Mouse (Mus musculus) ovary, postnatal 36 days (tissue): Measurements from ENCODE around the gene Tcp11l1.

ENCODE experiments used
- DNase-seq: peaks from one replicate; pipeline ENCODE4 v3.0.0; 2022; ENCODE audit warnings: low spot score, mixed read lengths

The Tcp11l1 gene

DNA sequence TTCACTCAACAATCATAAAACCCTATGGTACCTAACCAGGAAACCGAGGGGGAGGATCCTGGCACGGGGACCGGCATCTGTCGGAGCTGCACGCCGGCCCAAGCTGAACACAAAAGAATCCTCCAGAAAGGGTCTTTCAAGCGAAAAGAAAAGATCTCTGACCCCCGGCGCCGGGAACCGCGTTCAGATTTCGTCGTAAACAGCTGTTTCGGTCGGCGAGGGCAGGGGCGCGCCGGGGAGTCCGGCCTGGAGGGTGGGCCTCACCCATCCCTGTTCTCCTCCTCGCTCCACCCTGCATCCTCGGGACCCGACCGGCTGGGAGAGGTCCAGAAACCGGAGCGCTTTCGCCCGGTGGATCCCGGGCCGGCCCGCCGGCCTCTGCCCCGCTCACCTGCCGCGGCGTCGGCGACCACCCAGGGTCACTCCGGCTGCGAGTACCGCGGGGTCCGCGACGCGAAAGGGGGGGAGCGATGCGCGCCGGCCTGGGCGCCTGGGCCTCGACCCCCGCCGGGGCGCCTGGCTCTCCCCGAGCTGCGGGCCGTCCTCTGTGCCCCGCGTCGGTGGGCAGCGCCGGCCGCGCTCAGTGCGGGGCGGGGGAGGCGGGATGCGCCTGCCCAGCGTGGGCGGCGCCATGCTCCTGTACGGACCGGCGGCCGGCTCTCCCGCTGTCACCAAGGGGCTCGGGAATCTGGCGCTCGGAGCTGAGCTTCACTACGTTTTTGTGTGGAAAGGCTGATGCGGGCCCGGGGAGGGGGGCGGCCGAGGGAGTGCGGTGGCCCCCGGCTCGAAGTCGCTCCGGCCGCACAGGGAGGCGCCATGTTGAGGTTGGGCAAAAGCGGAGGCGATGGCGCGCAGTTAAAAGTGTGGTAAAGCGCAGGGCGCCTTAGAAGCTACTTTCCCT is at the start of gene Tcp11l1:
TSS of gene Tcp11l1 (minus strand) at position 585 of the 901 bp plus-strand sequence.
- DNase-seq, result peak; percentile 72

DNA sequence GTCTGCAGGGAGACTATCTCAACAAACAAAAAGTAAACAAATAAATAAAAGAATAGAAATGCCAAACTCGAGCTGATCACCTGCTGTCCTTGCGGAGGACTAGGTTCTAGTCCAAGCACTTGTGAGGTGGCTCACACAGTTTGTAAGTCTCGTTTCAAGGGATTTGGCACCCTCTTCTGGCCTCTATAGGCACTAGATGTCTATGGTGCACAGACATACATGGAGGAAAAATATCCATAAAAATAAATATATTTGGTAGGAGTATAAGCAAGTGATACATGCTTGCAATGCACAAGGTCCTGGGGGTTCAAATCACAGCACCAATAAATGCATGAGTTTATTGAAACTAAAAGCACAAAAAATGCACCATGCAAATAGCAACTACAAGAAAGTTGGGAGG is 38.6 kb upstream of the Tcp11l1 start:
- DNase-seq, result no peak

DNA sequence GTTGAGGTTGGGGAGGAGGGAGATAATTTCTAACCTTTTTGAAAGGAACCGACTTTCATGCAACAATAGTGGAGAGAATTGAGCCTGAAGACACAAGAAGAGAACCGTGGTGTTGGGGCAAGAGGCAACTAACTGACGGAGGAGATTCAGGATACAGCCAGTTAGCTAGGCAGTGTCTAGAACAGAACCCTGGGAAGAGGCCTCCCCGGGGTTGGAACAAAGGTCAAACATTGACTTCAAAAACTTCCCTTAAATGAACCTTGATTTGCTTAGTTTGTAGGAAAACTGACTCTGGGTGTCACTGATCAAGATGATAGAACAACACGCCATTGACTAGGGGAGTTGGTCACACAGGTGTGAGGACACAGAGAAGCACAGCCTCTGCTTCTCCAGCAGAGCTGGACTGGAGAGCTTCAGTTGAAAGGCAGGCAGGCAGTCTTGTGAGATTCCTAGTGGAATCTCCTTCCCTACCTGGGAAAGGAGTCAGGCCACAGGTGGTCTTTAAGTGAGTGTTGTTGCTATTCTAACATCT is 36.7 kb upstream of the Tcp11l1 start:
- DNase-seq, result no peak

DNA sequence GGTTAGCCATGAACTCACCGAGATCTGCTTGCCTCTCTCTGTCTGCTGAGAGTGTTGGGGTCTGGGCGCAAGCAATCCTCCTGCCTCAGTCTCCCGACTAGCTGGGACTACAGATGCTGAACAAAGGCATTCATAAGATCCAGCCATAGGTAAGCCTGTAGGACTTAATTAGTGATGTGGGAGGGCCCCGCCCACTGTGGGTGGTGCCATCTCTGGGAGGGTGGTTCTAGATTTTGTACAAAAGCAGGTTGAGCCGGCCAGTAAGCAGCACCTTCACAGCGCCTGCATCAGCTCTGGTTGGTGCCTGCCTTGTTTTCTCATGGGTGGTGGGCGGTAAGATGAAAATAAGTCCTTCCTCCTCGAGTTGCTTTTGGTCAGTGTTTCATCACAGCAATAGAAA is 34.3 kb upstream of the Tcp11l1 start:
- no peak for DNase-seq

DNA sequence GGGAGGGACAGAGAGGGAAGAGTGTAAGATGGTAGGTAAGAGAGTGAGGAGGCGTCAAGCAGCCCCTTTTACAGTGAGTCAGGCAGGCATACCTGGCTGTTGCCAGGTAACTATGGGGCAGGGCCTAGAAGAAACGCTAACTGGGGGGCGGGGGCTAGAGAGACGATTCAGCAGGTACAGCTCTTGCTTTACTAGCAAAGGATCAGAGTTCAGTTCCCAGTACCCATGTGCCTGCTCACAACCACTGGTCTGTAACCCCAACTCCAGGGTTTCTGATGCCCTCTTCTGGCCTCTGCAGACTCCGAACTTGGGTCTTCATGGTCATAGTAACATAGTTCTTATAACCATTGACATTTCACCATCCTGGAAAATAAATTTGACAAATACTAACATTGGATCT is 32.0 kb upstream of the Tcp11l1 start:
- no peak for DNase-seq

DNA sequence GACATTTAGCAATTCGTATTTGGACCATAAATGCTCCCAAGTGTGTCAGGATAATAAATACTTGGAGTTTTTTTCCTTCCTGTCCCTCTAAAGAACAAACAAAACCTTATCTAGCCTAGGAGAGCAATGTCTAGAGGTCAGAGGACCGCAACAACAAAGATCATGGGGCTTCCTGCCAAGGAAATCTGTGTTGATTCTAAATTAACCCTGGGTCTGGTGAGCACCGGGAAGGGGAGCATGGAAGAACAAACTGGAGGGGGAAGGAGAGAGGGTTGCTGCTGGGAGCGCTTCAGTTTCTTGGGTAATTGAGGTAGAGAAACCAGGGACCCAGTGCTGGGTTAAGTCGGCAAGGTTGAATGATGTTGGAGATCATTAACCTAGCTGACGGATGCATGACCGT is 31.2 kb upstream of the Tcp11l1 start:
- no peak for DNase-seq

DNA sequence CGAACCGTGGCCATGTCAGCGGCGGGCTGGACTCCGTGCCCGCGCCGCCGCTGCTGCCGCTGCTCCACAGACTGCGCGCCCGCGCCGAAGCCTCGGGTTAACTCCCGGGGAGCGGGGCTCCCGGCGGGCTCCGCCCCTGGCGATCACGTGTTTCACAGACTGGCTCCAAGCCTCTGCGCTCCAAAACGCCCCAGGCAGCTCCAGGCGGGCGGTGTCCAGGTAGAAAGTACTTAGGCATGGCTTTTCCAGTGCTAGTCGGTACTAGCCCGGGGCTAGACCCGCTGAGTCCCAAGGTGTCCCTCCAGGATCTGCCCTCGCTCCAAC is 30.7 kb upstream of the Tcp11l1 start, which contains the start of gene Depdc7:
TSS of gene Depdc7 (minus strand) at position 138 of the 324 bp plus-strand sequence.
- peak; percentile 92 for DNase-seq

DNA sequence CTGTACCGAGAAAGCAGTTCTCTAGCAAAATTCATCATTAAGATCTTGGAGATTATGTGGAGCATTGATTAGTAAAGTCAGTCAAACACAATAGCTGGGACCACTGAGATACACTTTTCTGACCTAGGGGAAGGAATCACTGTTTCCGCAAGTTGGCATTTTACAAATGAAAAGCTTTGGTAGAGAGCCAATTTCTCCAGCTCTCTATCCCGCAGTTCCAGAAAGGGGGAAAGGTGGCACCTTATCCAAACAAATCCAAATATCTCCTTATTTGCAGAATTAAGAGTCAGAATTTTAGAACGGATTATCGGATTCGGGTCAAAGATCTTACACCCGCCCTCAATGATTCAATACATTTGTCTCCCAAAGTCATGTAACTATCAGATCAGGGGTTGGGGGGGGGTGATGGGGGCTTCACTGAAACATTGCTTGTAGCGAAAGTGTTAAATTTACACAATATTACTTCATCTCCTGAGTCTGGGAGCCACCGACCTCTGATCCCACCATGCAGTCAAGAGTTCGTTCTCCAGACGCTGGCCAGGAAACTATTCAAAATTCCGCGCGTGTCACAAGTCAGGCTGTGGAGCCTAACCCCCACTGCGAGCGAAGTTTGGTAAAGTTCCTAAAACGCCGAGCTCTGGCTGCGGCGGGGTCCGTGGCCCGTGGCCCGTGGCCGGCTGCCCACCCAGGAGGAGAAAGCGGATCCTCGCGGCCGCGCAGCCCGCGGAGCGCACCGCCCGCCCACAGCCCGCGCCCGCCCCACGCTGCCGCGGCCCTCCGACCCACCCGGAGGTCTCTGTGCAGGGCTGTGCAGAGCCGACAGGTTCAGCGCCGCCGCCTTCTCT is 30.1 kb upstream of the Tcp11l1 start:
- DNase-seq, result no peak

DNA sequence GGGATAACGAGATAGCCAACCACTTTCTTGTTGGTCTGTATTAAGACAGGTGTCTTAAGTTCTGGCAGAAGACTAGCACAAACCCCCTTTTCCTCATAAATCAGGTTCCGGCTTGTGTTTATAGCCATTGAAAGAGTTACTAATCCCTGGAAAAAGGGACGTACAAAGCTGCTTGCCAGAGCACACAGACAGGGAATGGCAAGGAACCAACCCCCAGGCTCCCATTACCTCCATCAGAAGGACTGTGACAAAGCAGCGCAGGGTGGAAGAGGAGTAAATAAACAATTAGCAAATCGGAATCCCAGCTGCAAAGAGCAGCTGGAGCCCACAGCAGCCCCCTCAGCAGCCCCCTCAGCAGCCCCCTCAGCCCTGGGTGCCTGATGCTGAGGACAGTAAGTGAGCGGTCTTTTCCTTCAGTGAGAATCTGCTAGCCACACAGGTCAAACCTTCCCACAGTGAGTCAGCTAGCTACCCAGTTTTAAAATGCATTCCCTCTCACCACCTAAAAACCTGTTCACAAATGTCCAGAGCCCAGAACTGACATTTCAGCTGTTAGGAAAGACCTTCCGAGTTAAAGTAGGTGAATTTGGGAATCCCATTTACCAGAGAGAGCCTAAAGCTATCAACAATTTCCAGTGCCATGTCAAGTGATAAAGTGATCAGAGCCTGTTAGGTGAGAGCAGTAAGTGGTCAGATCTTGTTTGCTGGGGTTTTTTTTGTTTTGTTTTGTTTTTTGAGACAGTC is 29.2 kb upstream of the Tcp11l1 start:
- no peak for DNase-seq

DNA sequence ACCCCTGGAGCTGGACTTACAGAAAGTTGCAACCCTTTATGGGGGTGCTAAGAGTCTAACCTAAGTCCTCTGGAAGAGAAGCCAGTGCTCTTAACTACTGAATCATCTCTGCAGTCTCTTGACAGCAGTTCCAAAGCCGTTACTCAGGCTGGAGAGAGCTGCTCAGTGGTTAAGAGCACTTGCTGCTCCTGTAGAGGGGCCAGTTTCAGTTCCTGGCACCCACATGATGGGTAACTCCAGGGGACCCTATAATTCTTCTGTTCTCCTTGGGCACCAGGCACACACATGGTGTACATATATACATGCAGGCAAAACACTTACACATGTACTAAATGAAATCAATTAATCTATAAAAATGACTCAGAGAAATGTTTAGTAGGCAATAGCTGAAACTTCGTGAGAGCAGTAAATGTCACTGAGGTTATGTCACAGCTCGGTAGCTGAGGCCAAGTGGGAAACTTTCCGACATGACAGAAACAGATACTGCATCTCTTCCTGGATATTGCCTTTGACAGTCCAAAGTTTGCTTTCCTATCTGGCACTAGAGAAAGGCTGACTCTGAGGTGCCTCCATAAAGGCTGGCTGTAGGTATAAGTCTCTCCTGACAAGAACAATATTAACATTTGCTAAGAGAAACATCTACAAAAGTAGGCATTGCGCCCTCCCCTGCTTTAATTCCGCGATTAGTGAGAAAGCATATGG is 28.4 kb upstream of the Tcp11l1 start:
- DNase-seq, result no peak

DNA sequence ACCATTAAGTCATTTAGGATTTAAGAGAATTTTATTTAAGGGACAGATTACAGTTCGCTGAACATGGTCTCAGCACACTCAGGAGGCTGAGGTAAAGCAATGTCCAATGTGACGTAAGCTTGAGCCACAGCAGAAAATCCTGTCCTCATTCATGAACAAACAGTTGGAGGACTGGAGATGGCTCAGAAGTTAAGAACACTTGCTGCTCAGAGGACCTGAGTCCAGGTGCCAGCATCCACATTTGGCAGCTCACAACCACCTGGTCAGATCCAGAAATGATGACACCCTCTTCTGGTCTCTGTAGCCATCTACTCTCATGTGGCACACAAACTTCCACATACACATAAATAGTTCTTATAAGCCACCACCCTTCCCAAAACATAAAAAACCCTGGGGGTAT is 27.7 kb upstream of the Tcp11l1 start:
- no peak for DNase-seq

DNA sequence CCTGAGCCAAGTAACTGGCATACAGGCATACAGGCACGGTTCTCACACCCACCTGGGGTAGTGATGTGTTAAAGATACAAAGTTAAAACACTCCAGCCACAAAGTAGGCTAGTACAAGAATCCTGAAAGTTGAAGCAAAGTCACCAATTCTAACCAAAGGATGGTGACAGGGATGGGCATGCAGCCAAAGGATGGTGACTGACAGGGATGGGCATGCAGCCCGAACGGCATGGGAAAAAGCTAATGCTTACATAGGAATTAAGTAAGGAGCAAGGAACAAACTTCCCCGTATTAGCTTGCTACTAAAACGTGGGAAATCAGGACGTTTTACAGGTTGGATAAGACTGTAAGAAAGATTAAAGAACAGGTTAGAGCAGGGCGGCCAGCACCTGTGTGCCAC is 24.3 kb upstream of the Tcp11l1 start:
- no peak for DNase-seq

DNA sequence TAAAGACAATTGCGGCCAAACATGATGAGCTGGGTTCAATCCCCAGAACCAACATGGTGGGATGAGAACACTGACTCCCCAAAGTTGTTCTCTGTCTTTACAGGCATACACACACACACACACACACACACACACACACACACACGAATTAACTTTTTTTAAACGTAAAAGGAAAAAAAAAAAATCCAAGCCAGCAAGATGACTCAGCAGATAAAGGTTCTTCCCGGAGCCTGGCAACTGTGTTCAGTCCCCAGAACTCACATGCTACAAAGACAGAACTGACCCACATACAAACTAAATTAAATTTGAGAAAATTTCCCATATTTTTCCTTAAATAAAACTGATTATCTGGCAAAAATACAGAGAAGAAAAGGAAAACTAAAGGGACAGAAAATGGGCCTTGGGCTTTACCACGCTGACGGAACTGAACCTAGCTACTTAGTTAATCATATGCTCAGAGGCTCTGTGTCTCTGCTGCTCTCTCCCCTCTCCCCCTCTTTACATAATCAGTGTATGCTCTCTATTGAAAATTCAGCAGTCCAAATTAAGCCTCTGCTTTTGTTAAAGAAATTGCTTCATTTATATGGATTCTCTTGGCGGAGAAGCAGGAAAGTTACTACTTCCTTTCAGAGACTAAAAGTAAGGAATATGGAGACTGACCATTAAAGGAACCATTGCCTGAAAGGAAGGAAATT is 20.7 kb upstream of the Tcp11l1 start:
- no peak for DNase-seq

DNA sequence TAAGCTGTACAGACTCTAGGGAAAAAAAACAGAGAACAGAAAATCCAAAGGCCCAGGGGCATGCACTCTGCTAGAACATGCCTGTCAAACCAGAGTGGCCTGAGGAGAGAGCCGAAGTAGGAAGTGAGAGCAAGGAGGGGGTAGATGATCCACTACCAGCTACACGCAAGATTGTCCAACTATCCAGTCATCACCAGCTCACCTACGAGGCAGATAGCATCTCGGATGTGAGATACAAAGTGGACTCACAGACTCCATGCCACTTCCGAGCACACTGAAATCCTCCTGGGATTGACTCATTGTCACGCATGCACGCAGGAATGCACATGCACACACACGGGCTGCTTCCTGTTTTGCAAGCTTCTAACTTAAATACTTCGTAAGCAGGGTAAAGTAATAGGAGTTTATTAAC is 20.1 kb upstream of the Tcp11l1 start:
- DNase-seq, result no peak

DNA sequence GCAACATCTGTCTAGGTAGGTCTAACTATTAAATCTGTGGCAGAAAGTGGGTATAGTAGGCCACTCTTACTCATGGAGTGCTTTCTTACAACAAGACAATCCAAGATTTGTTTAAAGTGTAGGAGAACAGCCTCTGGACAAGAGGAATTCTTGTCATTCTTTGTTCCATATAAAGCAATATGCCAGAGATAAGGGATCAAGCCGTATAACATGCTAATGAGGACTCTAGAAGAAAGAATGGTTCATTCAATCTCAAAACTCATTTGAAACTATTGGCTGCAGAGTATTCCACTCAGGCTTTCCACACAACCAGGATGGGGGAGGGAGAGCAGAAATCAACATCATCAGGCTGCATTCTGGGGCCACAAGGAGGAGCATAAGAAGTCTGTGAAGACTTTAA is 15.4 kb upstream of the Tcp11l1 start:
- no peak for DNase-seq

DNA sequence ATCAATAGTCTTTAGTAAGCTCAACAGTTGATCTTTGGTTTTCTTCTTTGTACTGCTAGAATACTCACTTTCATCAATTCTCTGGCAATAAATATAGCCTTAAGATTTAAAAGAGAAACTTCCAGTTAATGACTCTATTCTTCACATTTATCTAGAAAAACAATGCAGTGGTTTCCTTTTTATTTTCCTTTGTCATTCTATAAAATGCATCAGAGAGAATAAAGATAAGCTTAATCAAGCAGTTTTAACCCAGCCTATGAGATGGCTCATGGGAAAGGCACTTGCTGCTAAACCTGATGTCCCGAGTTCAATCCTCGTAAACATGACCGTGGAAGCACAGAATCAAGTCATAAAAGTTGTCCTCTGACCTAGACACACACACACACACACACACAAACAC is 10.1 kb upstream of the Tcp11l1 start:
- no peak for DNase-seq

DNA sequence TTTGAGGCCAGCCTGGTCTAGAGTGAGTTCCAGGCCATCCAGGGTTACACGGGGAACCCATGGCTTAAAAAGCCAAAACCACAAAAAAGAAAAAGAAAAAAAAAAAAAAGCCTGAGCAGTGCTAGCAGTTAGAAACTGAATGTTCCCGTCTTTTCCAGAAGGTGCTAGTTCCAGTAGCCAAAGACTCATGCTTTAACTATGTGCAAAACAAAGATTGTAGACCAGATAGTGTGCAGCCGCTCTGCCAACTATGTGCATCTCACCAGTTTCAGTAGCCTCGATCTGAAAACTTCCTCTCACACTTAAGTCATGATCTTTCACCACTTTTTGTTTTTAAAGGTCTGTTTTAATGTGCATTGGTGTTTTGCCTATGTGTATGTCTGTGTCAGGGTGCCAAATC is 5.9 kb upstream of the Tcp11l1 start:
- no peak for DNase-seq

DNA sequence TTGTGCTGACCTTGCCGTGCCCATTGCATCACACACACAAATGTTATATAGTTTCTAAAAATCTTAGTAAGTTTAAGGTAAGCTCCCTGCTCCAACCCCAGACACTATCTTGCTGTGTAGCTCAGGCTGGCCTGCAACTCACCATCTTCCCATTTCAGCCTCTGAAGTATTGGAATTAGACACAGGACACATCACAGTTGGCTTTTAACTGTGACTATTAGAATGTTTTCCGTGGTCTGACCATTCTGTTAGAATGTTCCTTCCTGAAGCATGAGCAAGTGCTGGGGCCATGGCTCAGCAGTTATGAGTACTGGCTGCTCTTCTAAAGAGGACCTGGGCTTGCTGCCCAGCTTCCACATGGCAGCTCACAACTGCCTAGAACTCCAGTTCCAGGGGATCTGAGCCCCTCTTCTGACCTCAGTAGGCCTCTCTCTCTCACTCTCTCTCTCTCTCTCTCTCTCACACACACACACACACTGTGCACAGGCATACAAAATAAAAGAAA is 5.3 kb upstream of the Tcp11l1 start:
- DNase-seq, result no peak

DNA sequence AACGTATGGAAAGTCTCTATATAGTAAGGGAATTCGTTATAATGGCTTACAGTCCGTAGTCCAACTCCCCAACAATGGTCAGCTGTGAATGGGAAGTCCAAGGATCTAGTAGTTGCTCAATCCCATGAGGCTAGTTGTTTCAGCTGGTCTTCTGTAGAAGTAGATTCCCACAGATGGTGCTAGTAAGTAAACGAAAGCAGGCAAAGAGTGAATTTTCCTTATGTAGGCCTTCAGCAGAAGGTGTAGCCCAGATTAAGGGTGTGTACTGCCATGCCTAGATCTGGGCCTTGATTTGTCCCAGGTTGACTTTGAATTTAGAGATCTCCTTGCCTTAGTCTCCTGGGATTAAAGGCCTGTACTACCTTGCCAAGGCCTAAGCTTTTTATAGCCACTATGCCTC is 4.3 kb upstream of the Tcp11l1 start, which contains the start of gene Pin1rt1:
TSS of gene Pin1rt1 (minus strand) at position 101 of the 400 bp plus-strand sequence.
- no peak for DNase-seq

DNA sequence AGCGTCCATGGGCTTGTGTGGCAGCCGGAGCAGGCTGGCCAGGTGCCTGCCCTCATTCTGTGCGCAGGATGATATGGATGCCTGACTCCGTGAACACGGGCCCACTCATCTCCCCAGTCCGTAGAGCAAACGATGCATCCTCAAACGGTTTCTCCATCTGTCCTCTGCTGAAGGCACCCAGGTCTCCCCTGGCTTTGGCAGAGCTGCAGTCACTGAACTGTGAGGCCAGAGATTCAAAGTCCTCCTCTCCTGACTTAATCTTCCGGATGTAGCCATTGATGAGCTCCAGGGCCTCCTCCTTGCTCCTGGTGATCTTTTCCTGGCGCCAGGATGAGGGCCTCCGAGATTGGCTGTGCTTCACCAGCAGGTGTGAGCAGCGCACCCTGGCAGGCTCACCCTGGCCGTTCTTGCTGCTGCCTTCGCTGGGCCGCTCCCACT is 2.3 kb upstream of the Tcp11l1 start:
- no peak for DNase-seq

DNA sequence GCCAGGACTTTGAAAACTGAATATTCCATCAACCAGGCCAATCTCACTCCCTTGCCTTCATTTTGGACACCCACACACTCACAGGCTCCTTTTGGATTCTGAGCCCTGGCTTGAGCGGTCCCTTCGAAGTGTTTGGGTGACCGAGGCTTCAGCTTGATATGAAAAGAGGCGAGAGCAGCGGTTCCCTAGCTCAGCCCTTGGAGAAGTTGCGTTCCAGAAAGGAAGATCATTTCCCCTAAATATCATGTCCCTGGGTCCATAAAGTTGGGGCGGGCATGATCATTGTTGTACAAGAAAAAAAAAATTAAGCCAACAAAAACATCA is 479 bp upstream of the Tcp11l1 start:
- DNase-seq, result no peak
